Mouse (Mus musculus) spleen, adult 2 months (tissue): ENCODE measurements around the gene Sec22a.

Experiments used
- CTCF ChIP-seq: fragments of 200-500 bp; IDR thresholded peaks from 2 replicates; pipeline ENCODE4 v1.5.1; 2011; ENCODE audit warnings: mild to moderate bottlenecking, inconsistent platforms; ENCODE audit not compliant: insufficient read depth, insufficient read length, insufficient replicate concordance; ENCODE audit errors: extremely low read depth
- POLR2A ChIP-seq: fragments of 200-500 bp; IDR thresholded peaks from 2 replicates; pipeline ENCODE4 v1.6.1; 2011; ENCODE audit warnings: low read depth, low read length, inconsistent platforms

DNA sequence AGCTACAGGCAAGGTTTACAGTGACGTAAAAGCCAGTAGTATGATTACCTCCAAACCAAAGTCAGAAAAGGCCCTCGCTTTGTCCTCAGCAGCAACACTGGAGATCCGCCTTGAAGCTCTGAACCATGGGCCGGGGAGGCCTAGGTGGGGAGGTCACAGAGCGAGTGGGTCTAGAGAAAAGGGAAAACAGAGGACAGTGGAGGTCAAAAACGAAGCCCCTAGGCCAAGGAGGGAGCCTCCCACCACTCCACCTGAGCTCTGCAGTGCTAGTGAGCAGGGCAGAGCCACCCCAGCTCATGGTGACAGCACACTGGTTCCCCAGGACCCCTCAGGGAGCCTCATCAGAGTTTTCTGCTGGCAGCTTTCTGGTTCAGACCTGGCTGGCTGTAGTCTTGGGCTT lies 55.7 kb downstream of the Sec22a start:
- TF ChIP-seq POLR2A (no peak), CTCF (no peak)
